Mouse (Mus musculus) effector memory CD4-positive, alpha-beta T cell, adult 7 months (primary cell): Measurements from ENCODE around the gene Gm30083. TPM values are rescaled to one million over a fixed set of nuclear protein-coding genes. Genes with fewer than 3 reads are reported as not detected.

Experiments
- polyA plus RNA-seq: library from polyadenylated mRNA; unstranded; fragments of 100-300 nt; shearing (Covaris generic); gene quantifications from one replicate; pipeline ENCODE4 v1.2.1, GENCODE M21; 2017

The Gm30083 gene
- polyA plus RNA-seq, result not detected

GRCm38 (mm10) chr14:34015063-34015462, at the start of gene Gm30083:
Gene Gm30083, minus strand, starts transcription at chr14:34015182.

GRCm38 (mm10) chr14:34052516-34052915, 37.5 kb upstream of the Gm30083 start, which contains the start of gene Antxrl:
Gene Antxrl, plus strand, starts transcription at chr14:34052707.

GRCm38 (mm10) chr14:34016381-34016780, 1.4 kb upstream of the Gm30083 start, which contains the start of gene Gm5460:
Gene Gm5460, plus strand, starts transcription at chr14:34016758.

GRCm38 (mm10) chr14:33978604-33979059, 36.4 kb downstream of the Gm30083 start, which contains the start of gene Zfp488:
Gene Zfp488, minus strand, starts transcription at chr14:33978764.

GRCm38 (mm10) chr14:33953761-33954160, 61.2 kb downstream of the Gm30083 start, which contains the start of gene Rbp3:
Gene Rbp3, plus strand, starts transcription at chr14:33954003.

GRCm38 (mm10) chr14:33940739-33941138, 74.2 kb downstream of the Gm30083 start, which contains the start of gene Gdf2:
Gene Gdf2, plus strand, starts transcription at chr14:33941039.

Other genes with a start within 250 kb of the Gm30083 start
- not detected for gene Gdf10, start 91.6 kb downstream of the Gm30083 start, polyA plus RNA-seq
- not detected for gene Gdf2, start 74.1 kb downstream of the Gm30083 start, polyA plus RNA-seq
- gene Rbp3, start 61.2 kb downstream of the Gm30083 start, polyA plus RNA-seq, result not detected
- 0.40 TPM for gene Zfp488, start 36.4 kb downstream of the Gm30083 start, polyA plus RNA-seq
- not detected for gene Gm5460, start 1.6 kb upstream of the Gm30083 start, polyA plus RNA-seq
- gene Antxrl, start 37.5 kb upstream of the Gm30083 start, polyA plus RNA-seq, result not detected
- not detected for gene Anxa8, start 70.8 kb upstream of the Gm30083 start, polyA plus RNA-seq
- gene A630023A22Rik, start 87.6 kb upstream of the Gm30083 start, polyA plus RNA-seq, result 0.85 TPM
- not detected for gene Npy4r, start 137.3 kb upstream of the Gm30083 start, polyA plus RNA-seq
- not detected for gene Gprin2, start 186.5 kb upstream of the Gm30083 start, polyA plus RNA-seq
- 1.0 TPM for gene Syt15, start 204.4 kb upstream of the Gm30083 start, polyA plus RNA-seq